Mouse (Mus musculus) CH12.LX (cell line): ENCODE results near the gene Usp40. TPM values are rescaled to one million over a fixed set of nuclear protein-coding genes. Genes with fewer than 3 reads are reported as not detected.

Experiments used
- DNase-seq: peaks from one replicate; pipeline ENCODE4 v3.0.0-alpha.2; 2013; ENCODE audit errors: extremely low read depth
- H3K27ac ChIP-seq: 2 replicates; pipeline ENCODE4 v1.5.1; 2012; ENCODE audit warnings: low read depth, mild to moderate bottlenecking, control low read depth, moderate library complexity; ENCODE audit not compliant: insufficient read depth
- H3K27me3 ChIP-seq: replicated peaks from 2 replicates; pipeline ENCODE3; 2012; ENCODE audit warnings: inconsistent platforms
- H3K36me3 ChIP-seq, 2 experiments: replicated peaks in 1 of 2; 2 replicates each; pipeline versions ENCODE3 to v1.6.1; 2012; ENCODE audit warnings: inconsistent platforms in 1 of 2, low read length in 1 of 2, mild to moderate bottlenecking in 1 of 2, mixed read lengths in 1 of 2, moderate library complexity in 1 of 2; ENCODE audit not compliant: control insufficient read depth in 1 of 2, insufficient read depth in 1 of 2
- H3K4me1 ChIP-seq, 2 experiments: 2 replicates each; pipeline ENCODE4 v1.6.1; 2012; ENCODE audit warnings: inconsistent platforms in 1 of 2, moderate library complexity in 1 of 2; ENCODE audit not compliant: insufficient read depth in 2 of 2, control insufficient read depth in 1 of 2
- H3K4me2 ChIP-seq: 2 replicates; pipeline ENCODE4 v1.6.1; 2012; ENCODE audit warnings: low read depth, mild to moderate bottlenecking, control low read depth; ENCODE audit not compliant: poor library complexity, insufficient read depth, severe bottlenecking
- H3K4me3 ChIP-seq, 3 experiments: fragments of 150-350 bp in 1 of 3; sonication (generic) in 1 of 3; replicated peaks in 1 of 3; 2 replicates each; pipeline versions ENCODE3 to v1.5.1; 2011 to 2012; ENCODE audit warnings: low read depth in 2 of 3, low read length in 2 of 3, mild to moderate bottlenecking in 2 of 3, moderate library complexity in 2 of 3, control low read depth in 1 of 3, improper control_type of control experiment in 1 of 3, inconsistent platforms in 1 of 3, mixed read lengths in 1 of 3; ENCODE audit not compliant: poor library complexity in 1 of 3
- H3K79me2 ChIP-seq: replicated peaks from 2 replicates; pipeline ENCODE4 v1.6.1; 2012; ENCODE audit warnings: mild to moderate bottlenecking, moderate library complexity; ENCODE audit not compliant: control insufficient read depth, poor library complexity, insufficient read depth, severe bottlenecking; ENCODE audit errors: extremely low read depth
- H3K9ac ChIP-seq: 2 replicates; pipeline ENCODE4 v1.6.1; 2012; ENCODE audit warnings: low read depth, mild to moderate bottlenecking, control low read depth, moderate library complexity; ENCODE audit not compliant: insufficient read depth
- H3K9me3 ChIP-seq: replicated peaks from 2 replicates; pipeline ENCODE3; 2012; ENCODE audit warnings: low read length, inconsistent platforms, mixed read lengths
- BHLHE40 ChIP-seq: IDR thresholded peaks from 2 replicates; pipeline ENCODE4 v1.6.1; 2011; ENCODE audit warnings: mild to moderate bottlenecking, low read depth, low read length, improper control_type of control experiment
- CHD1 ChIP-seq: IDR thresholded peaks from 2 replicates; pipeline ENCODE4 v1.6.1; 2012; ENCODE audit warnings: low read depth, low read length, improper control_type of control experiment, inconsistent platforms
- CTCF ChIP-seq, 2 experiments: IDR thresholded peaks in 1 of 2; conservative IDR thresholded peaks in 1 of 2; 2 replicates each; pipeline ENCODE4 v1.5.1; 2011 to 2012; ENCODE audit warnings: low read depth in 2 of 2, low read length in 2 of 2, improper control_type of control experiment in 1 of 2, inconsistent platforms in 1 of 2, mild to moderate bottlenecking in 1 of 2, moderate library complexity in 1 of 2
- ELF1 ChIP-seq: IDR thresholded peaks from 2 replicates; pipeline ENCODE4 v1.6.1; 2014; ENCODE audit warnings: low read depth, mild to moderate bottlenecking, inconsistent platforms, low read length, improper control_type of control experiment
- EP300 ChIP-seq: IDR thresholded peaks from 2 replicates; pipeline ENCODE4 v1.6.1; 2011; ENCODE audit warnings: low read length, improper control_type of control experiment
- ETS1 ChIP-seq: conservative IDR thresholded peaks from 2 replicates; pipeline ENCODE4 v1.6.1; 2012; ENCODE audit warnings: low read depth, mild to moderate bottlenecking, inconsistent platforms, low read length, improper control_type of control experiment, moderate library complexity
- GABPA ChIP-seq: IDR thresholded peaks from 2 replicates; pipeline ENCODE4 v1.6.1; 2012; ENCODE audit warnings: low read depth, low read length, improper control_type of control experiment, inconsistent platforms; ENCODE audit not compliant: insufficient replicate concordance
- HCFC1 ChIP-seq: IDR thresholded peaks from 2 replicates; pipeline ENCODE4 v1.6.1; 2012; ENCODE audit warnings: low read depth, mild to moderate bottlenecking, inconsistent platforms, low read length, improper control_type of control experiment
- JUN ChIP-seq: IDR thresholded peaks from 2 replicates; pipeline ENCODE4 v1.6.1; 2011; ENCODE audit warnings: low read depth, mild to moderate bottlenecking, low read length, improper control_type of control experiment, moderate library complexity; ENCODE audit not compliant: insufficient read depth
- KAT2A ChIP-seq: IDR thresholded peaks from 2 replicates; pipeline ENCODE4 v1.6.1; 2012; ENCODE audit warnings: low read length, improper control_type of control experiment, inconsistent platforms; ENCODE audit not compliant: insufficient replicate concordance
- MEF2A ChIP-seq: IDR thresholded peaks from 2 replicates; pipeline ENCODE4 v1.6.1; 2014; ENCODE audit warnings: low read depth, mild to moderate bottlenecking, inconsistent platforms, low read length, improper control_type of control experiment, borderline replicate concordance
- MXI1 ChIP-seq: IDR thresholded peaks from 2 replicates; pipeline ENCODE4 v1.6.1; 2011; ENCODE audit warnings: mild to moderate bottlenecking, low read depth, low read length, improper control_type of control experiment
- NELFE ChIP-seq: IDR thresholded peaks from 2 replicates; pipeline ENCODE4 v1.6.1; 2011; ENCODE audit warnings: low read depth, low read length, improper control_type of control experiment
- PAX5 ChIP-seq: IDR thresholded peaks from 2 replicates; pipeline ENCODE4 v1.6.1; 2012; ENCODE audit warnings: low read length, inconsistent platforms, mixed read lengths
- POLR2A ChIP-seq: IDR thresholded peaks from 2 replicates; pipeline ENCODE4 v1.6.1; 2011; ENCODE audit warnings: low read depth, mild to moderate bottlenecking, improper control_type of control experiment, low read length
- POLR2AphosphoS2 ChIP-seq: IDR thresholded peaks from 2 replicates; pipeline ENCODE4 v1.6.1; 2011; ENCODE audit warnings: low read depth, low read length, improper control_type of control experiment
- SIN3A ChIP-seq: IDR thresholded peaks from 2 replicates; pipeline ENCODE4 v1.6.1; 2012; ENCODE audit warnings: low read length, improper control_type of control experiment, inconsistent platforms
- SMC3 ChIP-seq: IDR thresholded peaks from 2 replicates; pipeline ENCODE4 v1.6.1; 2011; ENCODE audit warnings: low read depth, low read length, improper control_type of control experiment
- TCF12 ChIP-seq: IDR thresholded peaks from 2 replicates; pipeline ENCODE4 v1.6.1; 2014; ENCODE audit warnings: low read depth, mild to moderate bottlenecking, inconsistent platforms, low read length, improper control_type of control experiment
- UBTF ChIP-seq: IDR thresholded peaks from 2 replicates; pipeline ENCODE4 v1.6.1; 2012; ENCODE audit warnings: low read depth, mild to moderate bottlenecking, inconsistent platforms, low read length, improper control_type of control experiment, moderate library complexity
- USF1 ChIP-seq: IDR thresholded peaks from 2 replicates; pipeline ENCODE4 v1.6.1; 2014; ENCODE audit warnings: low read depth, mild to moderate bottlenecking, inconsistent platforms, low read length, improper control_type of control experiment
- ZC3H11A ChIP-seq: IDR thresholded peaks from 2 replicates; pipeline ENCODE4 v1.6.1; 2012; ENCODE audit warnings: low read depth, mild to moderate bottlenecking, inconsistent platforms, low read length, improper control_type of control experiment
- ZKSCAN1 ChIP-seq: IDR thresholded peaks from 2 replicates; pipeline ENCODE4 v1.6.1; 2012; ENCODE audit warnings: low read depth, inconsistent platforms, low read length, improper control_type of control experiment, borderline replicate concordance
- dilution Hi-C: fragments of 300-500 bp; cut with MboI; formaldehyde crosslinking; loops from 2 replicates; pipeline ENCODE4 v1.14.3; 2020; ENCODE audit warnings: low sequenced_read_pairs; ENCODE audit not compliant: extremely low pct_unique_long_range_greater_than_20kb, extremely low pct_ligation_motif_present
- in situ Hi-C: fragments of 300-500 bp; cut with MboI; formaldehyde crosslinking; loops from 3 replicates; pipeline ENCODE4 v1.14.3; 2019; ENCODE audit warnings: low sequenced_read_pairs, low pct_ligation_motif_present, low pct_unique_long_range_greater_than_20kb, mixed read lengths
- polyA plus RNA-seq: library from polyadenylated mRNA; unstranded; fragments of >175 nt; gene quantifications from 2 replicates; pipeline ENCODE4 v1.2.1, GENCODE M21; 2012; ENCODE audit warnings: low read depth; ENCODE audit not compliant: insufficient read length
- total RNA-seq, 2 experiments: library from RNA; depleted of rRNA; stranded (reverse); fragments of 300-350 nt in 1 of 2; fragments of >200 nt in 1 of 2; gene quantifications; 2 replicates each; pipeline ENCODE4 v1.2.3; 2012 to 2014

The Usp40 gene
- total and polyA plus RNA-seq, 3 experiments, result 12.7 to 15.4 (median 14.8) TPM

- in situ Hi-C loops (no loop called here), dilution Hi-C loops (no loop called here)
- peak; percentile 45 for DNase-seq
These were observed 108.7 kb downstream of the Usp40 start for GRCm38 (mm10) chr1:87899701-87900100.

DNA sequence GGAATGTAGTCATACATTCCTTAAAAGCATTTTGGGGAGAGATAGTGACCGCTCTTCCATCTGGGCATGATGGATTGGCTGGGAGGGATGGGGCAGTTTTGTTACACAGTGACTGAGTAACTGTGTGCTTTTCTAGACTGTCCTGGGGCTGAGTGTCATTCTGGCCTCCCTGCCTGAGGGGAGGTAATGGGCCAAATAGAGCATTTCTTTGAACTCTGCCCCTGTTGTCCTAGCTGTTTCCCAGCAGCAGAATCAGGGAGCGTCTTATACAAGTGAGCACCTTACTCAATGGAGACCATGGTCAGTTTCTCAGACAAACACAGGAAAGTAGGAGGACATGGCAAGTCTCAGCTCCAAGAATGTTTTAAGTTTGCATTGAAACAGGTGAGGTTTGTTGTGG, 111.4 kb downstream of the Usp40 start:
- Histone ChIP-seq H3K4me3 (no peak overlapping the region), H3K27ac (no peak overlapping the region), H3K36me3 (peaks cover 21 to 76% of the 10 kb centered on the region in 2 experiments), H3K27me3 (no peaks in the 10 kb centered on the region), H3K4me2 (no peak overlapping the region), H3K9ac (no peak overlapping the region), H3K79me2 (peaks cover 35% of the 10 kb centered on the region), H3K9me3 (no peaks in the 10 kb centered on the region), H3K4me1 (peaks cover 18 to 87% of the 10 kb centered on the region in 2 experiments)
- TF ChIP-seq ETS1, result no peak
- TF ChIP-seq ZC3H11A, result no peak
- TF ChIP-seq TCF12, result no peak
- no peak for TF ChIP-seq CHD1
- no peak for TF ChIP-seq MXI1
- TF ChIP-seq ELF1, result no peak
- TF ChIP-seq EP300, result no peak
- no peak for TF ChIP-seq KAT2A
- TF ChIP-seq SIN3A, result no peak
- no peak for TF ChIP-seq PAX5
- no peak for TF ChIP-seq NELFE
- TF ChIP-seq ZKSCAN1, result no peak
- TF ChIP-seq POLR2AphosphoS2, result no peak
- TF ChIP-seq MEF2A, result no peak
- TF ChIP-seq CTCF (conservative IDR thresholded peaks at IDR 0.05 in 1 of 2, IDR thresholded peaks at IDR 0.05 in 1 of 2; ENCODE audit: low read depth in 2 of 2, low read length in 2 of 2), result no peak
- no peak for TF ChIP-seq UBTF
- no peak for TF ChIP-seq USF1
- no peak for TF ChIP-seq HCFC1
- dilution Hi-C loops, result no loop called here
- no peak for DNase-seq
- in situ Hi-C loops, result no loop called here

More at GRCm38 (mm10) chr1:87899701-87900100, 108.7 kb downstream of the Usp40 start:
- H3K4me2 ChIP-seq, result no peak overlapping the region
- no peak overlapping the region for H3K27ac ChIP-seq
- H3K4me3 ChIP-seq, result no peak overlapping the region
- H3K4me1 ChIP-seq, result peaks cover 14 to 65% of the 10 kb centered on the region in 2 experiments
- no peak overlapping the region for H3K9ac ChIP-seq
- H3K27me3 ChIP-seq, result no peaks in the 10 kb centered on the region
- no peak for TF ChIP-seq BHLHE40
- no peak for TF ChIP-seq GABPA
- TF ChIP-seq ETS1, result peak; percentile 76
- no peak for TF ChIP-seq JUN
- TF ChIP-seq SMC3, result no peak
- TF ChIP-seq MEF2A, result peak; percentile 17; the same call in 1 of the 2 replicates
- peak; percentile 26; the same call in 1 of the 2 replicates for TF ChIP-seq TCF12
- TF ChIP-seq POLR2A, result no peak
- H3K9me3 ChIP-seq, result no peaks in the 10 kb centered on the region
- peaks cover 25 to 70% of the 10 kb centered on the region in 2 experiments for H3K36me3 ChIP-seq
- peaks cover 32% of the 10 kb centered on the region for H3K79me2 ChIP-seq

Other genes starting within 250 kb of the Usp40 start
- 1.0 and 2.5 TPM in 2 replicates for gene Sag, start 204.9 kb downstream of the Usp40 start, total RNA-seq (2012; rRNA removed)
- 0.19 TPM in 1 of 2 replicates, not detected in the other for gene Sag, start 204.9 kb downstream of the Usp40 start, total RNA-seq (2014; rRNA removed)
- gene Sag, start 204.9 kb downstream of the Usp40 start, polyA plus RNA-seq, result 0.45 and 2.0 TPM in 2 replicates
- gene Dgkd, start 155.3 kb downstream of the Usp40 start, total RNA-seq (2012; rRNA removed), result 73.4 and 89.9 TPM in 2 replicates
- 57.5 and 58.0 TPM in 2 replicates for gene Dgkd, start 155.3 kb downstream of the Usp40 start, total RNA-seq (2014; rRNA removed)
- 73.8 and 77.3 TPM in 2 replicates for gene Dgkd, start 155.3 kb downstream of the Usp40 start, polyA plus RNA-seq
- gene Ugt1a10, start 46.8 kb upstream of the Usp40 start, total RNA-seq (2012; rRNA removed), result not detected in 2 replicates
- not detected in 2 replicates for gene Ugt1a10, start 46.8 kb upstream of the Usp40 start, total RNA-seq (2014; rRNA removed)
- gene Ugt1a10, start 46.8 kb upstream of the Usp40 start, polyA plus RNA-seq, result not detected in 2 replicates
- gene Ugt1a9, start 62.2 kb upstream of the Usp40 start, total RNA-seq (2012; rRNA removed), result not detected in 2 replicates
- not detected in 2 replicates for gene Ugt1a9, start 62.2 kb upstream of the Usp40 start, total RNA-seq (2014; rRNA removed)
- gene Ugt1a9, start 62.2 kb upstream of the Usp40 start, polyA plus RNA-seq, result not detected in 2 replicates
- not detected in 2 replicates for gene Ugt1a8, start 79.3 kb upstream of the Usp40 start, total RNA-seq (2012; rRNA removed)
- not detected in 2 replicates for gene Ugt1a8, start 79.3 kb upstream of the Usp40 start, total RNA-seq (2014; rRNA removed)
- not detected in 2 replicates for gene Ugt1a8, start 79.3 kb upstream of the Usp40 start, polyA plus RNA-seq
- gene Ugt1a7c, start 86.5 kb upstream of the Usp40 start, total RNA-seq (2012; rRNA removed), result 1.3 and 2.2 TPM in 2 replicates
- 11.1 and 11.4 TPM in 2 replicates for gene Ugt1a7c, start 86.5 kb upstream of the Usp40 start, total RNA-seq (2014; rRNA removed)
- gene Ugt1a7c, start 86.5 kb upstream of the Usp40 start, polyA plus RNA-seq, result 15.3 and 18.3 TPM in 2 replicates
- 0.08 TPM in 1 of 2 replicates, not detected in the other for gene Ugt1a6b, start 94.7 kb upstream of the Usp40 start, total RNA-seq (2012; rRNA removed)
- 0.13 TPM in 1 of 2 replicates, not detected in the other for gene Ugt1a6b, start 94.7 kb upstream of the Usp40 start, total RNA-seq (2014; rRNA removed)
- gene Ugt1a6b, start 94.7 kb upstream of the Usp40 start, polyA plus RNA-seq, result 0.26 TPM in 1 of 2 replicates, not detected in the other
- gene Ugt1a6a, start 126.3 kb upstream of the Usp40 start, total RNA-seq (2012; rRNA removed), result 0.21 and 0.30 TPM in 2 replicates
- 0.19 and 0.38 TPM in 2 replicates for gene Ugt1a6a, start 126.3 kb upstream of the Usp40 start, total RNA-seq (2014; rRNA removed)
- gene Ugt1a6a, start 126.3 kb upstream of the Usp40 start, polyA plus RNA-seq, result 0.43 and 0.46 TPM in 2 replicates
- not detected in 2 replicates for gene Ugt1a5, start 157.5 kb upstream of the Usp40 start, total RNA-seq (2012; rRNA removed)
- not detected in 2 replicates for gene Ugt1a5, start 157.5 kb upstream of the Usp40 start, total RNA-seq (2014; rRNA removed)
- not detected in 2 replicates for gene Ugt1a5, start 157.5 kb upstream of the Usp40 start, polyA plus RNA-seq
- not detected in 2 replicates for gene Ugt1a2, start 192.1 kb upstream of the Usp40 start, total RNA-seq (2012; rRNA removed)
- not detected in 2 replicates for gene Ugt1a2, start 192.1 kb upstream of the Usp40 start, total RNA-seq (2014; rRNA removed)
- not detected in 2 replicates for gene Ugt1a2, start 192.1 kb upstream of the Usp40 start, polyA plus RNA-seq
- not detected in 2 replicates for gene Dnajb3, start 197.2 kb upstream of the Usp40 start, total RNA-seq (2012; rRNA removed)
- gene Dnajb3, start 197.2 kb upstream of the Usp40 start, total RNA-seq (2014; rRNA removed), result not detected in 2 replicates
- gene Dnajb3, start 197.2 kb upstream of the Usp40 start, polyA plus RNA-seq, result not detected in 2 replicates
- 0.08 TPM in 1 of 2 replicates, not detected in the other for gene Ugt1a1, start 203.4 kb upstream of the Usp40 start, total RNA-seq (2012; rRNA removed)
- gene Ugt1a1, start 203.4 kb upstream of the Usp40 start, total RNA-seq (2014; rRNA removed), result not detected in 2 replicates
- 0.19 TPM in 1 of 2 replicates, not detected in the other for gene Ugt1a1, start 203.4 kb upstream of the Usp40 start, polyA plus RNA-seq
- 0.13 and 0.17 TPM in 2 replicates for gene Mroh2a, start 218.4 kb upstream of the Usp40 start, total RNA-seq (2012; rRNA removed)
- not detected in 2 replicates for gene Mroh2a, start 218.4 kb upstream of the Usp40 start, total RNA-seq (2014; rRNA removed)
- 0.78 and 1.0 TPM in 2 replicates for gene Mroh2a, start 218.4 kb upstream of the Usp40 start, polyA plus RNA-seq